Mouse (Mus musculus) forebrain, embryonic 12.5 days (tissue): ENCODE data around the gene Tmeff1. TPM values are rescaled to one million over a fixed set of nuclear protein-coding genes. Genes with fewer than 3 reads are reported as not detected.

ENCODE experiments used
- ATAC-seq: fragments of 200-750 bp; cut with Nextera tagmentation; 2 replicates; pipeline ENCODE4 v1.8.0; 2017; ENCODE audit warnings: moderate TSS enrichment; ENCODE audit not compliant: low FRiP score
- H3K27ac ChIP-seq: fragments of 300-500 bp; sonication (generic); 2 replicates; pipeline ENCODE4 v1.5.1; 2016; ENCODE audit warnings: mild to moderate bottlenecking
- H3K27me3 ChIP-seq: fragments of 300-500 bp; sonication (generic); 2 replicates; pipeline ENCODE4 v1.6.1; 2016; ENCODE audit warnings: mild to moderate bottlenecking
- H3K36me3 ChIP-seq: fragments of 300-500 bp; sonication (generic); replicated peaks from 2 replicates; pipeline ENCODE4 v1.6.1; 2016; ENCODE audit warnings: mild to moderate bottlenecking
- H3K4me1 ChIP-seq: fragments of 300-500 bp; sonication (generic); 2 replicates; pipeline ENCODE4 v1.6.1; 2016
- H3K4me2 ChIP-seq: fragments of 300-500 bp; sonication (generic); 2 replicates; pipeline ENCODE4 v1.6.1; 2016; ENCODE audit warnings: mild to moderate bottlenecking, moderate library complexity
- H3K4me3 ChIP-seq: fragments of 300-500 bp; sonication (generic); replicated peaks from 2 replicates; pipeline ENCODE4 v1.5.1; 2016; ENCODE audit warnings: mild to moderate bottlenecking
- H3K9ac ChIP-seq: fragments of 300-500 bp; sonication (generic); 2 replicates; pipeline ENCODE4 v1.6.1; 2016; ENCODE audit warnings: mild to moderate bottlenecking
- H3K9me3 ChIP-seq: fragments of 300-500 bp; sonication (generic); 2 replicates; pipeline ENCODE4 v1.6.1; 2016
- WGBS: fragments of 180-500 bp; shearing (Covaris S2); methylation state at CpG from one replicate; pipeline ENCODE4 v1.1.7; 2016; 5-methylcytosine and 5-hydroxymethylcytosine counted together
- polyA plus RNA-seq: library from polyadenylated mRNA; unstranded; fragments of >200 nt; fragmentation: Nextera tagmentation; extraction: Ambion mirVana; gene quantifications from 2 replicates; pipeline ENCODE4 v1.2.1, GENCODE M21; 2016

Tmeff1 gene
- polyA plus RNA-seq, 1 experiment from 2014 or later: 166 TPM

GRCm38 (mm10) chr4:48684593-48685187 is 99.7 kb downstream of the Tmeff1 start:
- no peak overlapping the region for H3K4me2 ChIP-seq
- no peak for ATAC-seq

GRCm38 (mm10) chr4:48688148-48688547 is 103.2 kb downstream of the Tmeff1 start:
- Histone ChIP-seq H3K9me3 (no peaks in the 10 kb centered on the region), H3K4me1 (peaks cover 12% of the 10 kb centered on the region), H3K4me3 (no peak overlapping the region), H3K9ac (no peak overlapping the region), H3K4me2 (no peak overlapping the region), H3K27ac (no peak overlapping the region), H3K36me3 (no peaks in the 10 kb centered on the region), H3K27me3 (no peaks in the 10 kb centered on the region)
- 85% methylated on average over 6 of the region's 6 CpGs for WGBS
- no peak for ATAC-seq

More at GRCm38 (mm10) chr4:48684593-48685187, 99.7 kb downstream of the Tmeff1 start:
- no peaks in the 10 kb centered on the region for H3K36me3 ChIP-seq
- H3K9ac ChIP-seq: no peak overlapping the region
- no peak overlapping the region for H3K27ac ChIP-seq
- 88% methylated on average over 7 of the region's 7 CpGs for WGBS
- no peaks in the 10 kb centered on the region for H3K4me1 ChIP-seq
- H3K9me3 ChIP-seq: no peaks in the 10 kb centered on the region
- H3K27me3 ChIP-seq: no peaks in the 10 kb centered on the region
- no peak overlapping the region for H3K4me3 ChIP-seq

DNA sequence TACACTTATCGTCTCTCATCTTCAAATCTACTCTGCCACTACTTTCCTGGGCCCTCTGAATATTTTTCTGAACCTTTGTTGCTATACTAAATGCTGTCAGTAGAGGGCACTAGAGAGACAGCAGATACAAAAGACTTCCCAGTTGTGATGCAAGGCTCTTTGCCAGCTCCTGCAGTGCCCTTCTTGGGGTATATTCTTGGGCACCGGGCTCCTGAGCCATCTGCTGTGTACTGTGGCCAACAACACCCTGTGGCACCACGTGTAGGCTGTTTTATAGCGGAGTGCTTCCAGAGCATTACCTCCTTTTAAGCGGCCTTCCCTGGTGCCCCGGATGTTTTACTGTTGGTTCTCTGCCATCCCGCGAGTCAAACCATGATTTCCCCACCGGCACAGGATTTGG is 105.7 kb downstream of the Tmeff1 start:
- H3K4me1 ChIP-seq: peaks cover 12% of the 10 kb centered on the region
- no peak overlapping the region for H3K4me2 ChIP-seq
- no peaks in the 10 kb centered on the region for H3K36me3 ChIP-seq
- 83% methylated on average over 9 of the region's 9 CpGs for WGBS
- H3K27ac ChIP-seq: no peak overlapping the region
- no peaks in the 10 kb centered on the region for H3K27me3 ChIP-seq
- no peaks in the 10 kb centered on the region for H3K9me3 ChIP-seq
- no peak overlapping the region for H3K9ac ChIP-seq
- ATAC-seq: no peak
- H3K4me3 ChIP-seq: no peak overlapping the region

DNA sequence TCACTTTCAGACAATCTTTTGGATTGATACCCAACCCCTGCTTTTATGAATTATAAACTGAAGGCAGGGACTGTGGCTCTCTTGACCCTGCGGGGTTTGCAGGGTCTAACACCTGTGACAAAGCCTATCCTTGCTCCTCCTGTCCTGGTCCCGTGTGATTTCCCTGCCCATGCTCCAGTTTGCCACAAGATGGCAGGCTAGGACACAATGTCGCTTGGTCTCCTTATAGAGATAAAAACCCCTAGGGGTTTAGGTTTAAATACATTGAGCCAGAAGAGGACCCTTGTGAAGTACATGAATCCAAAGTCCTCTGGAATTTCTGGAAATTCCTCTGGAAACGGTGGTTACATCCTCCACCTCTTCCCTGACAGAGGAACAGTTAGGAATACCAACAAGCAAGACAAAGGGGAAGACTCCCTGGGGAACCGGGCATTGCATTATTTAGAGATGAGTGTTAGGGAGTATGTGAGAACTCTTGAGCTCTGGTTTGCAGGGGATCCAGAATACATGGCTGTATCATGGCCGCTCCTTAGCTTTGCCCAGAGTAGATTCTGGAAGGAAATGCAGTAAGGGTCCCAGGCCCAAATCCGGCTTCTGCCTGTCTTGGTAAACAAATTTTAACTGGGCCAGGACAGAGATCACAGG is 106.9 kb downstream of the Tmeff1 start:
- Histone ChIP-seq H3K4me2 (no peak overlapping the region), H3K4me3 (no peak overlapping the region), H3K9me3 (no peaks in the 10 kb centered on the region), H3K9ac (no peak overlapping the region), H3K27me3 (no peaks in the 10 kb centered on the region), H3K36me3 (no peaks in the 10 kb centered on the region), H3K4me1 (peaks cover 12% of the 10 kb centered on the region), H3K27ac (peak overlapping the region; percentile 74)
- peak; percentile 72 for ATAC-seq
- 33% methylated on average over 7 of the region's 7 CpGs for WGBS

DNA sequence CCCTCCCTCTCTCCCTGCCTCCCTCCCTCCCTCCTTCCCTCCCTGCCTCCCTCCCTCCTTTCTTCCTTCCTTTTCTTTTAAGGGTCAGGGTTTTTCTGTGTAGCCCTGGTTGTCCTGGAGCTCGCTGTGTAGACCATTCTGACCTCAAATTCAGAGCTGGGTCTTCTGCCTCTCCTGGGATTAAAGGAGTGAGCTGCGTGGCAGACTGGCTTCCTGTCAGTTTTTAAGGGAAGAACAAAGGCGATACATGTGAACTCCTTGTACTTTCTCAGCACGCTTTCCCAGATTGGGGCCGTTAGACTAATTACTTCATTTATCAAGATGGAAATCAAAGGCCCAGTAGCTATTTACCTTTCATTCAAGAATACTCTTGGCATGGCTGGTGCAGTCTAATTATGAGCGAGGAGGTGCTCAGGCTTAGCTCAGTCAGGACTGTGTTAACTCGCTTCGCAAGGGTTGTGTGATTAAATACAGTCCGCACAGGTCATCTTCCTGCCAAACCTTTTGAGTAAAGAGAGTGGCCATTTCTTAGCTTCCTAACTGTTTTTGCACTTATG is 107.8 kb downstream of the Tmeff1 start:
- no peak overlapping the region for H3K9ac ChIP-seq
- no peaks in the 10 kb centered on the region for H3K27me3 ChIP-seq
- peak; percentile 59; the same call in 1 of the 2 replicates for ATAC-seq
- peaks cover 12% of the 10 kb centered on the region for H3K4me1 ChIP-seq
- 0 out of 2 replicates have a peak overlapping the region, but pooled peaks have one; percentile 6 for H3K4me2 ChIP-seq
- H3K36me3 ChIP-seq: no peaks in the 10 kb centered on the region
- 24% methylated on average over 9 of the region's 9 CpGs for WGBS
- peak overlapping the region; percentile 74 for H3K27ac ChIP-seq
- no peak overlapping the region for H3K4me3 ChIP-seq
- no peaks in the 10 kb centered on the region for H3K9me3 ChIP-seq

- H3K36me3 ChIP-seq: no peaks in the 10 kb centered on the region
- H3K4me2 ChIP-seq: no peak overlapping the region
- H3K9me3 ChIP-seq: no peaks in the 10 kb centered on the region
- no peaks in the 10 kb centered on the region for H3K27me3 ChIP-seq
- no peak overlapping the region for H3K27ac ChIP-seq
- no peak overlapping the region for H3K9ac ChIP-seq
- WGBS: 98% methylated on average over 3 of the region's 3 CpGs
- no peak overlapping the region for H3K4me3 ChIP-seq
- ATAC-seq: no peak
- H3K4me1 ChIP-seq: peaks cover 12% of the 10 kb centered on the region
Observed at GRCm38 (mm10) chr4:48696706-48697105, 111.7 kb downstream of the Tmeff1 start.

DNA sequence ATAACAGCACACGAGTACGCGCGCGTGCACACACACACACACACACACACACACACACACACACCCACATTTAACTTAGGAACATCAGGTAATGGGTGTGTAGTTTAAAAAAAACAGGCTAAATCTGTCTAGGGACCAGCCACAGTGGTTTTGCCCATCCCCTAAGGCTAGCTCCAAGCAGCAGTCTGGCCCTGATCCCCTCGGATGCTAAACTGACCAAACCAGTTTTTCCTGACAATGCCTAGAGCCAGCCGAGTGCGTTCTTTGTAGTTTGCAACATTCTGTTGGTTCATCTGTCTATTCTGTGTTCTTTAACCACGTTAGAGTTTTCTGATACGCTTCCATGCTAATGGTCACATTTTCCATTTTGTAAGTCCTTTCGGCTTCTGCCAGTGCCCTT is 112.3 kb downstream of the Tmeff1 start:
- no peak overlapping the region for H3K27ac ChIP-seq
- no peak for ATAC-seq

More for the DNA sequence above, 112.3 kb downstream of the Tmeff1 start:
- Histone ChIP-seq H3K9me3 (no peaks in the 10 kb centered on the region), H3K9ac (no peak overlapping the region), H3K4me3 (no peak overlapping the region), H3K27me3 (no peaks in the 10 kb centered on the region), H3K4me1 (peaks cover 7% of the 10 kb centered on the region), H3K36me3 (no peaks in the 10 kb centered on the region), H3K4me2 (no peak overlapping the region)
- WGBS: 61% methylated on average over 11 of the region's 11 CpGs

Other genes starting within 250 kb of the Tmeff1 start
- 58.5 and 62.5 TPM in 2 replicates for gene Tex10, start 111.7 kb upstream of the Tmeff1 start, polyA plus RNA-seq
- gene Msantd3, start 45.2 kb upstream of the Tmeff1 start, polyA plus RNA-seq: 58.2 and 62.0 TPM in 2 replicates
- 1.9 and 2.1 TPM in 2 replicates for gene Cavin4, start 78.3 kb downstream of the Tmeff1 start, polyA plus RNA-seq